Mouse (Mus musculus) midbrain, embryonic 10.5 days (tissue): Measurements from ENCODE around the gene Igsf8. TPM values are rescaled to one million over a fixed set of nuclear protein-coding genes. Genes with fewer than 3 reads are reported as not detected.

Experiments
- DNase-seq: peaks from one replicate; pipeline ENCODE4 v3.0.0-alpha.2; 2017; ENCODE audit warnings: low spot score
- H3K27ac ChIP-seq: fragments of 300-500 bp; sonication (generic); replicated peaks from 2 replicates; pipeline ENCODE4 v1.5.1; 2016; ENCODE audit warnings: mild to moderate bottlenecking
- H3K27me3 ChIP-seq: fragments of 300-500 bp; sonication (generic); 2 replicates; pipeline ENCODE4 v1.6.1; 2016; ENCODE audit warnings: low read depth, mild to moderate bottlenecking; ENCODE audit not compliant: poor library complexity, severe bottlenecking
- H3K36me3 ChIP-seq: fragments of 300-500 bp; sonication (generic); 2 replicates; pipeline ENCODE4 v1.6.1; 2016; ENCODE audit warnings: mild to moderate bottlenecking, moderate library complexity
- H3K4me1 ChIP-seq: fragments of 300-500 bp; sonication (generic); 2 replicates; pipeline ENCODE4 v1.6.1; 2016
- H3K4me3 ChIP-seq: fragments of 300-500 bp; sonication (generic); 2 replicates; pipeline ENCODE4 v1.5.1; 2016; ENCODE audit warnings: mild to moderate bottlenecking, moderate library complexity
- H3K9me3 ChIP-seq: fragments of 300-500 bp; sonication (generic); replicated peaks from 2 replicates; pipeline ENCODE4 v1.6.1; 2016; ENCODE audit warnings: mild to moderate bottlenecking
- WGBS: fragments of 180-500 bp; shearing (Covaris S2); methylation state at CpG from one replicate; pipeline ENCODE4 v1.1.7; 2016; 5-methylcytosine and 5-hydroxymethylcytosine counted together
- polyA plus RNA-seq: library from polyadenylated mRNA; unstranded; fragments of >200 nt; fragmentation: Nextera tagmentation; extraction: Ambion mirVana; gene quantifications from 2 replicates; pipeline ENCODE4 v1.2.1, GENCODE M21; 2016

Gene Igsf8
- polyA plus RNA-seq, 1 experiment from 2014 or later = 50.2 TPM

- WGBS = 94% methylated on average over 13 of the region's 13 CpGs
- H3K4me1 ChIP-seq = peaks cover 17% of the 10 kb centered on the region; the same call in 1 of the 2 replicates
- no peaks in the 10 kb centered on the region for H3K36me3 ChIP-seq
- DNase-seq = no peak
- no peak overlapping the region for H3K4me3 ChIP-seq
- no peak overlapping the region for H3K27ac ChIP-seq
- no peaks in the 10 kb centered on the region for H3K9me3 ChIP-seq
- no peaks in the 10 kb centered on the region; the same call in 1 of the 2 replicates for H3K27me3 ChIP-seq
Measured at GRCm38 (mm10) chr1:172278328-172278727, 16.9 kb downstream of the Igsf8 start.

- H3K27me3 ChIP-seq = no peaks in the 10 kb centered on the region
- no peak for DNase-seq
- no peaks in the 10 kb centered on the region for H3K9me3 ChIP-seq
- H3K27ac ChIP-seq = no peak overlapping the region
- H3K4me3 ChIP-seq = no peak overlapping the region
- no peaks in the 10 kb centered on the region for H3K36me3 ChIP-seq
- WGBS = 84% methylated on average over 16 of the region's 16 CpGs
- 0 out of 2 replicates have a peak, but pooled peaks cover 8% of the 10 kb centered on the region for H3K4me1 ChIP-seq
Measured at GRCm38 (mm10) chr1:172279768-172280509, 18.5 kb downstream of the Igsf8 start.

- 89% methylated on average over 10 of the region's 10 CpGs for WGBS
- no peak for DNase-seq
- no peaks in the 10 kb centered on the region for H3K36me3 ChIP-seq
Measured at GRCm38 (mm10) chr1:172281522-172282254, 20.2 kb downstream of the Igsf8 start.

GRCm38 (mm10) chr1:172283073-172283472, 21.6 kb downstream of the Igsf8 start:
- no peaks in the 10 kb centered on the region for H3K27me3 ChIP-seq
- H3K4me1 ChIP-seq = peaks cover 18% of the 10 kb centered on the region
- WGBS = 92% methylated on average over 6 of the region's 6 CpGs
- no peak overlapping the region for H3K4me3 ChIP-seq
- H3K9me3 ChIP-seq = no peaks in the 10 kb centered on the region
- no peaks in the 10 kb centered on the region for H3K36me3 ChIP-seq
- H3K27ac ChIP-seq = no peak overlapping the region
- DNase-seq = no peak

More at GRCm38 (mm10) chr1:172281522-172282254, 20.2 kb downstream of the Igsf8 start:
- Histone ChIP-seq H3K4me1 (peaks cover 18% of the 10 kb centered on the region), H3K27me3 (no peaks in the 10 kb centered on the region), H3K4me3 (no peak overlapping the region), H3K27ac (no peak overlapping the region), H3K9me3 (no peaks in the 10 kb centered on the region)

GRCm38 (mm10) chr1:172284221-172284620, 22.8 kb downstream of the Igsf8 start:
- WGBS = 89% methylated on average over 14 of the region's 14 CpGs
- Histone ChIP-seq H3K4me1 (peaks cover 18% of the 10 kb centered on the region), H3K27me3 (no peaks in the 10 kb centered on the region), H3K36me3 (no peaks in the 10 kb centered on the region), H3K27ac (0 out of 2 replicates have a peak overlapping the region, but pooled peaks have one; percentile 20), H3K9me3 (no peaks in the 10 kb centered on the region), H3K4me3 (no peak overlapping the region)
- DNase-seq = no peak

GRCm38 (mm10) chr1:172286740-172287139, 25.3 kb downstream of the Igsf8 start:
- DNase-seq = no peak
- Histone ChIP-seq H3K4me1 (peaks cover 10% of the 10 kb centered on the region), H3K27me3 (no peaks in the 10 kb centered on the region), H3K4me3 (no peak overlapping the region), H3K36me3 (no peaks in the 10 kb centered on the region), H3K9me3 (no peaks in the 10 kb centered on the region), H3K27ac (no peak overlapping the region)
- WGBS = 91% methylated on average over 5 of the region's 5 CpGs

GRCm38 (mm10) chr1:172288900-172289616, 27.6 kb downstream of the Igsf8 start:
- H3K27ac ChIP-seq = no peak overlapping the region
- no peak for DNase-seq
- 89% methylated on average over 11 of the region's 11 CpGs for WGBS
- H3K4me3 ChIP-seq = no peak overlapping the region
- H3K4me1 ChIP-seq = peaks cover 10% of the 10 kb centered on the region
- no peaks in the 10 kb centered on the region for H3K9me3 ChIP-seq
- no peaks in the 10 kb centered on the region for H3K36me3 ChIP-seq
- H3K27me3 ChIP-seq = no peaks in the 10 kb centered on the region

DNA sequence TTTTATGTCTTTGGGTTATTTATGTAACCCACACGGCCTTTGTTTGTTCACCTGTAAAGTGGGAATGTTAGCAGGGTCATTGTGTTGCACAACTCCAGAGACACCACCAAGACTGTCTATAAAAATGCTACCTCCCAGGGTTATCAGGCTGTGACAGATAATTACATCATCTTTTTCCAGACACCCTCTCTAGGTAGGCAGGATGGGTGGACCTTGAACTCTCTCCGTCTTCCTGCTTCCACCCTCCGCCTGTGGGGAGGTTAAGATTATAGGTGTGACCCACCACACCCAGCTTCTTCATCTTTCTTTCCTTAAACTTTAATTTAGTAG, 28.1 kb downstream of the Igsf8 start:
- Histone ChIP-seq H3K4me1 (peaks cover 10% of the 10 kb centered on the region), H3K36me3 (no peaks in the 10 kb centered on the region), H3K4me3 (no peak overlapping the region), H3K9me3 (no peaks in the 10 kb centered on the region), H3K27me3 (no peaks in the 10 kb centered on the region), H3K27ac (no peak overlapping the region)
- DNase-seq = no peak
- 89% methylated on average over 3 of the region's 3 CpGs for WGBS

DNA sequence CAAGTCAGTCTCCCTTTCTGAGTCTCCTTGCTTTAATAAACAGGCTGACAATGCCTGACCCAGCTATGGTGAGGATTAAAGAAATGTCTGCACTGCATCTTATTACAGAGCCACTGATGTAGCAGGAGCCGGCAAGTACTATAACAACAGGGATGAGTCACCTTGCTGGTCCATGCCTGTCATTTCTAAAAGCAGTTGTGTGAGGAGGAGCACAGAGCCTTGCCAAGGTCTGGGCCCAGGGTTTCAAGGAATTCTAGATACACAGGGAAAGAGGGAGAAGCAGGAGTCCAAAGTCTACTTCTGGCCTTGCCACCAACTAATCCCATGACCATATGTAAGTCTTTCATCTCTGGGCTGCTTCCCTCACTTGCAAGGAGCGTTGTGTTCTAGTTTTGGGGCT, 31.4 kb downstream of the Igsf8 start:
- H3K36me3 ChIP-seq = no peaks in the 10 kb centered on the region
- H3K27ac ChIP-seq = no peak overlapping the region
- DNase-seq = no peak
- no peak overlapping the region for H3K4me3 ChIP-seq
- H3K4me1 ChIP-seq = peaks cover 24% of the 10 kb centered on the region
- 88% methylated on average over 2 of the region's 2 CpGs for WGBS
- H3K9me3 ChIP-seq = no peaks in the 10 kb centered on the region
- H3K27me3 ChIP-seq = peaks cover 24% of the 10 kb centered on the region

GRCm38 (mm10) chr1:172293449-172293848, 32.0 kb downstream of the Igsf8 start:
- H3K4me1 ChIP-seq = peaks cover 30% of the 10 kb centered on the region
- H3K9me3 ChIP-seq = no peaks in the 10 kb centered on the region
- DNase-seq = no peak
- peaks cover 29% of the 10 kb centered on the region for H3K27me3 ChIP-seq
- no peak overlapping the region for H3K27ac ChIP-seq
- H3K4me3 ChIP-seq = no peak overlapping the region
- 84% methylated on average over 11 of the region's 11 CpGs for WGBS
- no peaks in the 10 kb centered on the region for H3K36me3 ChIP-seq

- peaks cover 40% of the 10 kb centered on the region for H3K4me1 ChIP-seq
- no peak overlapping the region for H3K4me3 ChIP-seq
- DNase-seq = no peak
- H3K36me3 ChIP-seq = no peaks in the 10 kb centered on the region
- no peaks in the 10 kb centered on the region for H3K9me3 ChIP-seq
- WGBS = 64% methylated on average over 4 of the region's 4 CpGs
- H3K27me3 ChIP-seq = peaks cover 50% of the 10 kb centered on the region
- peak overlapping the region; percentile 57 for H3K27ac ChIP-seq
Measured at GRCm38 (mm10) chr1:172295751-172296197, 34.3 kb downstream of the Igsf8 start.

DNA sequence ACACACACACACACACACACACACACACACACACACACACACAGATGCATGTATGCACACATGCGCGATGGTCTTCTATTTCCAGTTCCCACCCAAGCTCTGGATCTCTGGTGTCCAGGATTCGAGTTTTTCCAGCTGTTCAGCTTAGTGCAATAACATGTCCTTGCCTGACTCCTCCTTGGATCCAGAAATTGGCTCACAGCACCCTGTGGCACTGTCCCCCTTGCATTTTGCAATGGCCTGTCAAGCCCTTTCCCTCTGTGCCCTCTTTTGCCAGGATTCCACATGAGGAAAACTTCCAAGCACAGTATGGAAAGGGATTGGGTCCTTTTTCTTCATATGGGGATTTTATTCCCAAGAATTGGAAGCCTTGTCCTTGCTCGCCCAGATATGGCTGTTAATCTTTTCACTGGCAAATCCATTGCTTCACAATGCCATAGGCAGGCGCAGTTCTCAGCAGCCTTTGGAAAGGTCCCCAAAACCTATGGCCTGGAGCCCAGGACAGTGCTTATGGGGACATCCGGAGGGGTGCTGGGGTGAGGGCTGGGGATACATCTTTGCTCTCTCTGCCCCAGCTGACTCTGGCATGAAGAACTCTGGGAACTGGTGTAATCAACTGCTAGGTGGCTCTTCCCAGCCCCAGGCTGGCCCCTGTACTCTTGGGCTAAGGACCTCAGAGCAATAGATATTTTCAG, 35.5 kb downstream of the Igsf8 start:
- Histone ChIP-seq H3K4me3 (peak overlapping the region; percentile 31; the same call in 1 of the 2 replicates), H3K36me3 (no peaks in the 10 kb centered on the region), H3K9me3 (no peaks in the 10 kb centered on the region), H3K27me3 (peaks cover 62% of the 10 kb centered on the region), H3K27ac (peak overlapping the region; percentile 72), H3K4me1 (peaks cover 52% of the 10 kb centered on the region)
- DNase-seq = no peak
- WGBS = 81% methylated on average over 6 of the region's 6 CpGs
